Mouse (Mus musculus) ES-E14 (cell line): Measurements from ENCODE around the gene Cdhr3. TPM values are rescaled to one million over a fixed set of nuclear protein-coding genes. Genes with fewer than 3 reads are reported as not detected.

ENCODE experiments used
- DNase-seq: peaks from one replicate; pipeline ENCODE4 v3.0.0-alpha.2; 2013; ENCODE audit warnings: low read depth, low spot score
- H3K27ac ChIP-seq: 2 replicates; pipeline ENCODE4 v1.5.1; 2012; ENCODE audit warnings: low read depth, mild to moderate bottlenecking, low read length, moderate library complexity, mixed read lengths; ENCODE audit not compliant: poor library complexity, insufficient read depth, severe bottlenecking
- H3K36me3 ChIP-seq: 2 replicates; pipeline ENCODE4 v1.6.1; 2012; ENCODE audit warnings: mild to moderate bottlenecking, low read length, moderate library complexity, mixed read lengths; ENCODE audit not compliant: control insufficient read depth, poor library complexity, insufficient read depth, severe bottlenecking
- H3K4me1 ChIP-seq, 2 experiments: fragments of 150-350 bp in 1 of 2; sonication (generic) in 1 of 2; 2 replicates each; pipeline ENCODE4 v1.6.1; 2012; ENCODE audit warnings: low read length in 2 of 2, mild to moderate bottlenecking in 1 of 2, mixed read lengths in 1 of 2; ENCODE audit not compliant: control insufficient read depth in 2 of 2, insufficient read depth in 2 of 2, poor library complexity in 1 of 2
- H3K4me3 ChIP-seq, 2 experiments: fragments of 150-350 bp in 1 of 2; sonication (generic) in 1 of 2; 2 replicates each; pipeline ENCODE4 v1.5.1; 2012; ENCODE audit warnings: low read length in 2 of 2, low read depth in 1 of 2, mild to moderate bottlenecking in 1 of 2, mixed read lengths in 1 of 2; ENCODE audit not compliant: insufficient read depth in 1 of 2, poor library complexity in 1 of 2, severe bottlenecking in 1 of 2
- H3K9ac ChIP-seq: 2 replicates; pipeline ENCODE4 v1.6.1; 2012; ENCODE audit warnings: low read depth, mild to moderate bottlenecking, low read length, mixed read lengths; ENCODE audit not compliant: poor library complexity, insufficient read depth, severe bottlenecking
- H3K9me3 ChIP-seq: fragments of 150-350 bp; sonication (generic); 2 replicates; pipeline ENCODE4 v1.6.1; 2012; ENCODE audit warnings: low read depth, mild to moderate bottlenecking, low read length; ENCODE audit not compliant: control insufficient read depth, insufficient read depth
- CHD2 ChIP-seq: IDR thresholded peaks from 2 replicates; pipeline ENCODE4 v1.6.1; 2014; ENCODE audit warnings: mild to moderate bottlenecking, low read depth, low read length, inconsistent platforms
- HCFC1 ChIP-seq: IDR thresholded peaks from 2 replicates; pipeline ENCODE4 v1.6.1; 2012; ENCODE audit warnings: low read length, inconsistent platforms, borderline replicate concordance; ENCODE audit not compliant: insufficient read depth
- MAFK ChIP-seq: IDR thresholded peaks from 2 replicates; pipeline ENCODE4 v1.6.1; 2014; ENCODE audit warnings: mild to moderate bottlenecking, low read depth, low read length, inconsistent platforms; ENCODE audit not compliant: insufficient read depth
- ZC3H11A ChIP-seq: IDR thresholded peaks from 2 replicates; pipeline ENCODE4 v1.6.1; 2012; ENCODE audit warnings: low read depth, mild to moderate bottlenecking, inconsistent platforms, low read length, borderline replicate concordance
- ZNF384 ChIP-seq: IDR thresholded peaks from 2 replicates; pipeline ENCODE4 v1.6.1; 2012; ENCODE audit warnings: low read depth, low read length, inconsistent platforms
- in situ Hi-C, 2 experiments: fragments of 600-800 bp; cut with MboI; formaldehyde crosslinking; loops; one replicate each; pipeline ENCODE4 v1.15.1; 2025; ENCODE audit warnings: low sequenced_read_pairs in 2 of 2, inconsistent platforms in 1 of 2; ENCODE audit not compliant: unreplicated experiment in 2 of 2
- total RNA-seq: library from RNA; depleted of rRNA; stranded (reverse); fragments of 300-350 nt; gene quantifications from 2 replicates; pipeline ENCODE4 v1.2.3, GENCODE M21; 2012

Gene Cdhr3
- total RNA-seq, 1 experiment, result not detected

DNA sequence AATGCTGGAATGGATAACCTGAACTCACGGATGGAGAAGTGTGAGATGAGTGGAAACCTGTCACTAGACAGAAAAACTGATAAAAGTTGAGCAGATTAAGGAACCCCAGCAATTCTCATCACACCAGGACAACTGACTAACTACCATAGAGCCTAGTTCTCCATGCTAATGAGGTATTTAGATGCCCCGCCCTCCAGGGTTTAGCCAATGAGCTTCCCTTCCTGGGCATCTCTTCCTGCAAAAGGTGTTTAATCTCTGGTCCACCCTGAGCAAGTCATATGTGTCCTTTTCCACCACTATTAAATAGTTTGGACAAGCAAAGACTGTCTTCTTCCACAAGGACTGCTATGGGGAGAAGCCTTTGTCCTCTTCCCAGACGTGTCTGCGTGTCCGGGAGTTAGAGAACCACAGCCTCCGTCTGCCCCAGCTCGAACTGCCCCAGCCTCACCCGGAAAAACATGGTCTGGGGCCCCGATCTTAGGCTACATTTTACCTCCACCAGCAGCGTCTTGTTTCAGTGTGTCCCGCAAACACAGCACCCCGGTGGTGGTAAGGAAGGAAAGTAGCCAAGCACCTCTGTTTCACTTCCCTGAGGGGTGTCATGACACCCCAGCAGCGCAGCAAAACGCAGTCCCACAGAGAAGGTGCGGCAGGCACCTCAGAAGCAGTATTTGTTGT lies 26.1 kb upstream of the Cdhr3 start:
- Histone ChIP-seq H3K36me3 (no peaks in the 10 kb centered on the region), H3K4me1 (0 out of 4 replicates have a peak, but pooled peaks cover 0 to 1% of the 10 kb centered on the region in 2 experiments), H3K9ac (peak overlapping the region; percentile 4; the same call in 1 of the 2 replicates), H3K9me3 (no peaks in the 10 kb centered on the region), H3K4me3 (peak overlapping the region; percentile 61 to 80), H3K27ac (no peak overlapping the region)
- DNase-seq, result no peak
- in situ Hi-C loops, result no loop called here
- no peak for TF ChIP-seq ZNF384
- no peak for TF ChIP-seq MAFK
- TF ChIP-seq HCFC1, result no peak
- no peak for TF ChIP-seq CHD2

GRCm38 (mm10) chr12:33110894-33111471 lies 18.3 kb upstream of the Cdhr3 start:
- H3K4me3 ChIP-seq, result no peak overlapping the region
- H3K4me1 ChIP-seq, result no peaks in the 10 kb centered on the region; a peak in 1 of 4 replicates
- H3K9me3 ChIP-seq, result no peaks in the 10 kb centered on the region
- H3K27ac ChIP-seq, result no peak overlapping the region
- DNase-seq, result no peak
- H3K9ac ChIP-seq, result no peak overlapping the region
- TF ChIP-seq ZC3H11A (no peak), ZNF384 (no peak), CHD2 (no peak), HCFC1 (no peak), MAFK (no peak)
- in situ Hi-C loops, result no loop called here
- H3K36me3 ChIP-seq, result no peaks in the 10 kb centered on the region

- no peak for DNase-seq
- in situ Hi-C loops, result no loop called here
- no peak overlapping the region for H3K9ac ChIP-seq
- TF ChIP-seq CHD2, result no peak
- TF ChIP-seq ZC3H11A, result 0 out of 2 replicates have a peak, but pooled peaks have one; percentile 16
- H3K4me3 ChIP-seq, result no peak overlapping the region
- H3K4me1 ChIP-seq, result no peaks in the 10 kb centered on the region; a peak in 1 of 4 replicates
- no peaks in the 10 kb centered on the region; the same call in 1 of the 2 replicates for H3K9me3 ChIP-seq
- H3K27ac ChIP-seq, result no peak overlapping the region
- no peaks in the 10 kb centered on the region for H3K36me3 ChIP-seq
These were observed 16.9 kb upstream of the Cdhr3 start for GRCm38 (mm10) chr12:33109531-33109930.

DNA sequence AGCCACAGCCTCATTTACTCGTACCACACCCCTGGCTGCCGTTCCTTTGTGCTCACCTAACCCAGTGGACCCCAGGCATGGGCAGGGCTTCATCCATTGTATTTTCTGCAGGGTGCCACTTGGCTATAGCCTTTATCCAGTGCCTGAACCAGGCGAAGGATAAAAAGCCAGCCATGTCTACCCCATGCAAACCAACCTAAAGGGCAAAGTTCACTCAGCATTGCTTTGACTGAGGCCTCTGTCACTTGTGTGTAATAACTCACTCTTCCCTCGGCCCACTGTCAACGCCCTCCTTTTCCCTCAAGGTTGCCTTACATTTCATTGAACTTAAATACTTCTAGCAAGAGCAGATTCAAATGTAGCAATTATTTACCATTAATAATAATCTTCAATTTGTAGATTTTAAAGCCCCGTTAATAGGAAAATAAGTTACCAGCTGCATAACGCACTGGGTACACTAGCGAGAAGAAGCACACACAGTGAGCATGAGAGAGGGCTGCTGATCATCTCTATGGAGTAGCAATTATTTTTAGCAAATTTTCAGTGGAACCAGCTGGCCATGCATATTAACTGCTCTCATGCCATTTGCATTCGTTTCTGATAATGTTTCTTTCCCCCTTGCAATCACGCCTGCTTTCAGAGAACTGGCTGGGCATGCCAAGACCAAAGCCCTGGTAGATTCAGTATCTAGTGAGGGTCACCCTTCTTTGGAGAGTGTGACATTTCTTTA lies 13.9 kb upstream of the Cdhr3 start:
- no peak overlapping the region for H3K9ac ChIP-seq
- H3K4me1 ChIP-seq, result no peaks in the 10 kb centered on the region
- no peaks in the 10 kb centered on the region for H3K36me3 ChIP-seq
- H3K9me3 ChIP-seq, result no peaks in the 10 kb centered on the region; the same call in 1 of the 2 replicates
- in situ Hi-C loops, result no loop called here
- DNase-seq, result no peak
- TF ChIP-seq CHD2 (no peak), HCFC1 (no peak), ZNF384 (no peak)
- H3K4me3 ChIP-seq, result no peak overlapping the region
- no peak overlapping the region for H3K27ac ChIP-seq
